Mouse (Mus musculus): Measurements from ENCODE around the gene Mtg1. TPM values are rescaled to one million over a fixed set of nuclear protein-coding genes. Genes with fewer than 3 reads are reported as not detected.

Gene Mtg1
- polyA plus RNA-seq, 1 experiment from 2014 or later = 34.8 TPM

- Histone ChIP-seq H3K4me3 (no peak overlapping the region), H3K4me2 (no peak overlapping the region), H3K4me1 (no peaks in the 10 kb centered on the region), H3K36me3 (replicated peaks) (no peaks in the 10 kb centered on the region), H3K9ac (no peak overlapping the region), H3K9me3 (no peaks in the 10 kb centered on the region), H3K27ac (no peak overlapping the region), H3K27me3 (replicated peaks) (no peaks in the 10 kb centered on the region)
- ATAC-seq (replicated peaks) = no peak
- 82% methylated on average over 2 of the region's 2 CpGs for WGBS
Observed at GRCm38 (mm10) chr7:140179176-140179575, 41.8 kb downstream of the Mtg1 start.

GRCm38 (mm10) chr7:140180692-140181091, 43.3 kb downstream of the Mtg1 start:
- no peak overlapping the region for H3K9ac ChIP-seq
- H3K9me3 ChIP-seq = no peaks in the 10 kb centered on the region
- no peak overlapping the region for H3K4me3 ChIP-seq
- H3K36me3 ChIP-seq (replicated peaks) = no peaks in the 10 kb centered on the region
- ATAC-seq (replicated peaks) = no peak
- WGBS = 79% methylated on average over 2 of the region's 2 CpGs
- no peak overlapping the region for H3K27ac ChIP-seq
- H3K4me1 ChIP-seq = no peaks in the 10 kb centered on the region
- no peaks in the 10 kb centered on the region for H3K27me3 ChIP-seq (replicated peaks)
- no peak overlapping the region for H3K4me2 ChIP-seq

- no peak overlapping the region for H3K4me2 ChIP-seq
- H3K4me3 ChIP-seq = no peak overlapping the region
- ATAC-seq (replicated peaks) = no peak
- H3K9ac ChIP-seq = no peak overlapping the region
- H3K36me3 ChIP-seq (replicated peaks) = no peaks in the 10 kb centered on the region
- H3K4me1 ChIP-seq = no peaks in the 10 kb centered on the region
- WGBS = 86% methylated on average over 4 of the region's 4 CpGs
- no peaks in the 10 kb centered on the region for H3K27me3 ChIP-seq (replicated peaks)
- H3K27ac ChIP-seq = no peak overlapping the region
- no peaks in the 10 kb centered on the region for H3K9me3 ChIP-seq
Observed at GRCm38 (mm10) chr7:140184206-140184605, 46.8 kb downstream of the Mtg1 start.

- no peak overlapping the region for H3K27ac ChIP-seq
- 56% methylated on average over 18 of the region's 18 CpGs for WGBS
- no peaks in the 10 kb centered on the region for H3K27me3 ChIP-seq (replicated peaks)
- no peak overlapping the region for H3K4me2 ChIP-seq
- H3K9me3 ChIP-seq = no peaks in the 10 kb centered on the region
- H3K9ac ChIP-seq = no peak overlapping the region
- no peaks in the 10 kb centered on the region for H3K36me3 ChIP-seq (replicated peaks)
- no peak for ATAC-seq (replicated peaks)
- H3K4me1 ChIP-seq = no peaks in the 10 kb centered on the region
- no peak overlapping the region for H3K4me3 ChIP-seq
Observed at GRCm38 (mm10) chr7:140186646-140187620, 49.6 kb downstream of the Mtg1 start.

GRCm38 (mm10) chr7:140187721-140188390, 50.5 kb downstream of the Mtg1 start:
- no peak for ATAC-seq (replicated peaks)
- 85% methylated on average over 7 of the region's 7 CpGs for WGBS

GRCm38 (mm10) chr7:140188391-140189328, 51.3 kb downstream of the Mtg1 start:
- Histone ChIP-seq H3K9ac (no peak overlapping the region), H3K27ac (no peak overlapping the region), H3K36me3 (replicated peaks) (no peaks in the 10 kb centered on the region), H3K4me3 (no peak overlapping the region), H3K27me3 (replicated peaks) (no peaks in the 10 kb centered on the region), H3K9me3 (no peaks in the 10 kb centered on the region), H3K4me1 (no peaks in the 10 kb centered on the region), H3K4me2 (no peak overlapping the region)
- no peak for ATAC-seq (replicated peaks)
- 69% methylated on average over 4 of the region's 4 CpGs for WGBS

More at GRCm38 (mm10) chr7:140187721-140188390, 50.5 kb downstream of the Mtg1 start:
- Histone ChIP-seq H3K4me2 (no peak overlapping the region), H3K27ac (no peak overlapping the region), H3K9me3 (no peaks in the 10 kb centered on the region), H3K27me3 (replicated peaks) (no peaks in the 10 kb centered on the region), H3K4me3 (no peak overlapping the region), H3K9ac (no peak overlapping the region), H3K36me3 (replicated peaks) (no peaks in the 10 kb centered on the region), H3K4me1 (no peaks in the 10 kb centered on the region)

GRCm38 (mm10) chr7:140190435-140190834, 53.1 kb downstream of the Mtg1 start:
- no peaks in the 10 kb centered on the region for H3K27me3 ChIP-seq (replicated peaks)
- no peak overlapping the region for H3K9ac ChIP-seq
- 92% methylated on average over 1 of the region's 1 CpGs for WGBS
- no peak overlapping the region for H3K27ac ChIP-seq
- ATAC-seq (replicated peaks) = no peak
- no peak overlapping the region for H3K4me3 ChIP-seq
- H3K36me3 ChIP-seq (replicated peaks) = no peaks in the 10 kb centered on the region
- H3K4me2 ChIP-seq = no peak overlapping the region
- no peaks in the 10 kb centered on the region for H3K4me1 ChIP-seq
- no peaks in the 10 kb centered on the region for H3K9me3 ChIP-seq

GRCm38 (mm10) chr7:140192445-140192844, 55.1 kb downstream of the Mtg1 start:
- no peaks in the 10 kb centered on the region for H3K4me1 ChIP-seq
- H3K36me3 ChIP-seq (replicated peaks) = no peaks in the 10 kb centered on the region
- H3K27ac ChIP-seq = no peak overlapping the region
- H3K9me3 ChIP-seq = no peaks in the 10 kb centered on the region
- H3K27me3 ChIP-seq (replicated peaks) = no peaks in the 10 kb centered on the region
- ATAC-seq (replicated peaks) = no peak
- no peak overlapping the region for H3K9ac ChIP-seq
- H3K4me3 ChIP-seq = no peak overlapping the region
- WGBS = 57% methylated on average over 2 of the region's 2 CpGs
- no peak overlapping the region for H3K4me2 ChIP-seq

- no peak for ATAC-seq (replicated peaks)
- no peak overlapping the region for H3K27ac ChIP-seq
- no peaks in the 10 kb centered on the region for H3K9me3 ChIP-seq
- no peaks in the 10 kb centered on the region for H3K27me3 ChIP-seq (replicated peaks)
- no peak overlapping the region for H3K9ac ChIP-seq
- H3K4me3 ChIP-seq = no peak overlapping the region
- H3K4me2 ChIP-seq = no peak overlapping the region
- H3K36me3 ChIP-seq (replicated peaks) = no peaks in the 10 kb centered on the region
- H3K4me1 ChIP-seq = no peaks in the 10 kb centered on the region
- WGBS = 94% methylated on average over 2 of the region's 2 CpGs
Observed at GRCm38 (mm10) chr7:140192851-140193250, 55.5 kb downstream of the Mtg1 start.

GRCm38 (mm10) chr7:140194031-140194430, 56.7 kb downstream of the Mtg1 start:
- 90% methylated on average over 4 of the region's 4 CpGs for WGBS
- H3K27ac ChIP-seq = no peak overlapping the region
- H3K4me2 ChIP-seq = no peak overlapping the region
- no peaks in the 10 kb centered on the region for H3K27me3 ChIP-seq (replicated peaks)
- no peaks in the 10 kb centered on the region for H3K9me3 ChIP-seq
- H3K9ac ChIP-seq = no peak overlapping the region
- no peak for ATAC-seq (replicated peaks)
- no peaks in the 10 kb centered on the region for H3K4me1 ChIP-seq
- H3K4me3 ChIP-seq = no peak overlapping the region
- no peaks in the 10 kb centered on the region for H3K36me3 ChIP-seq (replicated peaks)

GRCm38 (mm10) chr7:140196002-140196401, 58.6 kb downstream of the Mtg1 start:
- Histone ChIP-seq H3K4me2 (no peak overlapping the region), H3K27me3 (replicated peaks) (no peaks in the 10 kb centered on the region), H3K4me3 (no peak overlapping the region), H3K36me3 (replicated peaks) (no peaks in the 10 kb centered on the region), H3K27ac (no peak overlapping the region), H3K9me3 (no peaks in the 10 kb centered on the region), H3K4me1 (no peaks in the 10 kb centered on the region), H3K9ac (no peak overlapping the region)
- 85% methylated on average over 8 of the region's 8 CpGs for WGBS
- no peak for ATAC-seq (replicated peaks)
